Mouse (Mus musculus) embryonic fibroblast, embryonic 13.5 days (primary cell): ENCODE results near the gene Pcdh9. TPM values are rescaled to one million over a fixed set of nuclear protein-coding genes. Genes with fewer than 3 reads are reported as not detected.

Source experiments
- H3K27ac ChIP-seq: 2 replicates; pipeline ENCODE4 v1.5.1; 2012; ENCODE audit warnings: low read length, control low read depth, inconsistent platforms; ENCODE audit not compliant: insufficient read depth
- H3K4me1 ChIP-seq: 2 replicates; pipeline ENCODE4 v1.6.1; 2011; ENCODE audit warnings: low read length; ENCODE audit not compliant: control insufficient read depth, insufficient read depth
- H3K4me3 ChIP-seq: 2 replicates; pipeline ENCODE4 v1.5.1; 2011; ENCODE audit warnings: mild to moderate bottlenecking, control low read depth, low read length; ENCODE audit not compliant: insufficient read depth
- CTCF ChIP-seq: IDR thresholded peaks from 2 replicates; pipeline ENCODE4 v1.5.1; 2011; ENCODE audit warnings: mild to moderate bottlenecking, control low read depth, low read length, moderate library complexity, borderline replicate concordance; ENCODE audit not compliant: insufficient read depth
- POLR2A ChIP-seq: IDR thresholded peaks from 2 replicates; pipeline ENCODE4 v1.6.1; 2011; ENCODE audit warnings: low read depth, mild to moderate bottlenecking, control low read depth, low read length, moderate library complexity
- polyA plus RNA-seq: library from polyadenylated mRNA; stranded (reverse); fragments of >200 nt; gene quantifications from 2 replicates; pipeline ENCODE4 v1.2.4, GENCODE M21; 2011; ENCODE audit warnings: low read depth; ENCODE audit not compliant: missing spikeins, insufficient read length

Pcdh9 gene
- polyA plus RNA-seq, 1 experiment: 29.6 TPM

- Histone ChIP-seq H3K4me1 (no peaks in the 10 kb centered on the region), H3K4me3 (no peak overlapping the region), H3K27ac (no peak overlapping the region)
- no peak for TF ChIP-seq POLR2A
- TF ChIP-seq CTCF: no peak
Measured at GRCm38 (mm10) chr14:93826042-93826462, 64.4 kb downstream of the Pcdh9 start.

- Histone ChIP-seq H3K4me1 (no peaks in the 10 kb centered on the region), H3K27ac (no peak overlapping the region), H3K4me3 (no peak overlapping the region)
- TF ChIP-seq POLR2A (no peak), CTCF (no peak)
Measured at GRCm38 (mm10) chr14:93818845-93819244, 71.6 kb downstream of the Pcdh9 start.

- Histone ChIP-seq H3K4me1 (no peaks in the 10 kb centered on the region), H3K4me3 (no peak overlapping the region), H3K27ac (no peak overlapping the region)
- TF ChIP-seq POLR2A (no peak), CTCF (no peak)
Measured at GRCm38 (mm10) chr14:93817591-93817990, 72.9 kb downstream of the Pcdh9 start.

GRCm38 (mm10) chr14:93794530-93794929, 95.9 kb downstream of the Pcdh9 start:
- Histone ChIP-seq H3K27ac (no peak overlapping the region), H3K4me1 (no peaks in the 10 kb centered on the region), H3K4me3 (no peak overlapping the region)
- no peak for TF ChIP-seq POLR2A
- TF ChIP-seq CTCF: no peak

GRCm38 (mm10) chr14:93786234-93786633, 104.2 kb downstream of the Pcdh9 start:
- H3K4me1 ChIP-seq: no peaks in the 10 kb centered on the region
- no peak overlapping the region for H3K27ac ChIP-seq
- TF ChIP-seq POLR2A: no peak
- no peak for TF ChIP-seq CTCF
- H3K4me3 ChIP-seq: no peak overlapping the region

GRCm38 (mm10) chr14:93785031-93785430, 105.4 kb downstream of the Pcdh9 start:
- H3K27ac ChIP-seq: no peak overlapping the region
- no peak overlapping the region for H3K4me3 ChIP-seq
- no peaks in the 10 kb centered on the region for H3K4me1 ChIP-seq
- TF ChIP-seq CTCF: no peak
- TF ChIP-seq POLR2A: no peak

GRCm38 (mm10) chr14:93762855-93763254, 127.6 kb downstream of the Pcdh9 start:
- no peak overlapping the region for H3K4me3 ChIP-seq
- no peaks in the 10 kb centered on the region; the same call in 1 of the 2 replicates for H3K4me1 ChIP-seq
- no peak overlapping the region for H3K27ac ChIP-seq
- no peak for TF ChIP-seq POLR2A
- TF ChIP-seq CTCF: no peak

- TF ChIP-seq CTCF: no peak
- TF ChIP-seq POLR2A: no peak
- H3K4me3 ChIP-seq: no peak overlapping the region
- H3K27ac ChIP-seq: no peak overlapping the region
- H3K4me1 ChIP-seq: peaks cover 2% of the 10 kb centered on the region; the same call in 1 of the 2 replicates
Measured at GRCm38 (mm10) chr14:93734077-93734673, 156.3 kb downstream of the Pcdh9 start.

GRCm38 (mm10) chr14:93725798-93726197, 164.7 kb downstream of the Pcdh9 start:
- H3K4me1 ChIP-seq: no peaks in the 10 kb centered on the region
- no peak overlapping the region for H3K27ac ChIP-seq
- no peak overlapping the region for H3K4me3 ChIP-seq
- TF ChIP-seq CTCF (no peak), POLR2A (no peak)

GRCm38 (mm10) chr14:93719208-93719607, 171.3 kb downstream of the Pcdh9 start:
- no peak overlapping the region for H3K27ac ChIP-seq
- no peak for TF ChIP-seq CTCF
- no peak for TF ChIP-seq POLR2A
- no peaks in the 10 kb centered on the region for H3K4me1 ChIP-seq
- H3K4me3 ChIP-seq: no peak overlapping the region
